Mouse (Mus musculus): ENCODE data around the gene Lmf1. TPM values are rescaled to one million over a fixed set of nuclear protein-coding genes. Genes with fewer than 3 reads are reported as not detected.

Lmf1 gene
- polyA plus RNA-seq, 1 experiment from 2014 or later = 18.3 TPM

- H3K4me3 ChIP-seq (ENCODE audit: low read depth, low read length) = no peak overlapping the region
- ATAC-seq (replicated peaks; ENCODE audit: low FRiP score) = no peak
- no peak overlapping the region for H3K4me2 ChIP-seq (ENCODE audit: low read depth, low read length, severe bottlenecking)
- H3K36me3 ChIP-seq (ENCODE audit: control insufficient read depth, insufficient read depth, low read length) = no peaks in the 10 kb centered on the region
- 84% methylated on average over 8 of the region's 8 CpGs for WGBS
- no peak overlapping the region for H3K27ac ChIP-seq (ENCODE audit: low read depth, low read length)
- H3K9ac ChIP-seq (ENCODE audit: low read length) = no peak overlapping the region
- DNase-seq (ENCODE audit: low spot score) = no peak
- H3K9me3 ChIP-seq (ENCODE audit: control insufficient read depth, low read length) = no peaks in the 10 kb centered on the region
- H3K27me3 ChIP-seq (ENCODE audit: control insufficient read depth, insufficient read depth, low read length) = no peaks in the 10 kb centered on the region
- H3K4me1 ChIP-seq (replicated peaks; ENCODE audit: control insufficient read depth, insufficient read depth, low read length) = no peaks in the 10 kb centered on the region
Measured at GRCm38 (mm10) chr17:25602366-25602765, 23.5 kb downstream of the Lmf1 start.

GRCm38 (mm10) chr17:25604234-25604633 lies 25.3 kb downstream of the Lmf1 start:
- DNase-seq (ENCODE audit: low spot score) = no peak
- H3K4me1 ChIP-seq (replicated peaks; ENCODE audit: control insufficient read depth, insufficient read depth, low read length) = 0 out of 2 replicates have a peak, but pooled peaks cover 2% of the 10 kb centered on the region
- no peak overlapping the region for H3K27ac ChIP-seq (ENCODE audit: low read depth, low read length)
- H3K9me3 ChIP-seq (ENCODE audit: control insufficient read depth, low read length) = no peaks in the 10 kb centered on the region
- H3K27me3 ChIP-seq (ENCODE audit: control insufficient read depth, insufficient read depth, low read length) = no peaks in the 10 kb centered on the region
- no peak overlapping the region for H3K4me3 ChIP-seq (ENCODE audit: low read depth, low read length)
- no peak for ATAC-seq (replicated peaks; ENCODE audit: low FRiP score)
- no peak overlapping the region for H3K4me2 ChIP-seq (ENCODE audit: low read depth, low read length, severe bottlenecking)
- no peaks in the 10 kb centered on the region for H3K36me3 ChIP-seq (ENCODE audit: control insufficient read depth, insufficient read depth, low read length)
- WGBS = 65% methylated on average over 5 of the region's 5 CpGs
- no peak overlapping the region for H3K9ac ChIP-seq (ENCODE audit: low read length)

- no peaks in the 10 kb centered on the region for H3K36me3 ChIP-seq (ENCODE audit: control insufficient read depth, insufficient read depth, low read length)
- WGBS = 91% methylated on average over 11 of the region's 11 CpGs
- H3K4me3 ChIP-seq (ENCODE audit: low read depth, low read length) = no peak overlapping the region
- H3K9me3 ChIP-seq (ENCODE audit: control insufficient read depth, low read length) = no peaks in the 10 kb centered on the region
- H3K4me1 ChIP-seq (replicated peaks; ENCODE audit: control insufficient read depth, insufficient read depth, low read length) = peaks cover 10% of the 10 kb centered on the region; the same call in 1 of the 2 replicates
- DNase-seq (ENCODE audit: low spot score) = no peak
- no peak overlapping the region for H3K27ac ChIP-seq (ENCODE audit: low read depth, low read length)
- no peak overlapping the region for H3K9ac ChIP-seq (ENCODE audit: low read length)
- no peaks in the 10 kb centered on the region for H3K27me3 ChIP-seq (ENCODE audit: control insufficient read depth, insufficient read depth, low read length)
- ATAC-seq (replicated peaks; ENCODE audit: low FRiP score) = no peak
- no peak overlapping the region for H3K4me2 ChIP-seq (ENCODE audit: low read depth, low read length, severe bottlenecking)
Measured at GRCm38 (mm10) chr17:25608137-25608785, 29.4 kb downstream of the Lmf1 start.

GRCm38 (mm10) chr17:25608821-25609505 lies 30.1 kb downstream of the Lmf1 start:
- Histone ChIP-seq H3K9me3 (ENCODE audit: control insufficient read depth, low read length) (no peaks in the 10 kb centered on the region), H3K4me3 (ENCODE audit: low read depth, low read length) (no peak overlapping the region), H3K4me1 (replicated peaks; ENCODE audit: control insufficient read depth, insufficient read depth, low read length) (peaks cover 10% of the 10 kb centered on the region; the same call in 1 of the 2 replicates), H3K9ac (ENCODE audit: low read length) (no peak overlapping the region), H3K4me2 (ENCODE audit: low read depth, low read length, severe bottlenecking) (no peak overlapping the region), H3K27me3 (ENCODE audit: control insufficient read depth, insufficient read depth, low read length) (no peaks in the 10 kb centered on the region), H3K27ac (ENCODE audit: low read depth, low read length) (no peak overlapping the region), H3K36me3 (ENCODE audit: control insufficient read depth, insufficient read depth, low read length) (no peaks in the 10 kb centered on the region)
- 66% methylated on average over 10 of the region's 10 CpGs for WGBS
- DNase-seq (ENCODE audit: low spot score) (no peak), ATAC-seq (replicated peaks; ENCODE audit: low FRiP score) (no peak; the same call in 1 of the 2 replicates)

- H3K9ac ChIP-seq (ENCODE audit: low read length) = no peak overlapping the region
- no peak overlapping the region for H3K27ac ChIP-seq (ENCODE audit: low read depth, low read length)
- H3K36me3 ChIP-seq (ENCODE audit: control insufficient read depth, insufficient read depth, low read length) = no peaks in the 10 kb centered on the region
- no peaks in the 10 kb centered on the region for H3K9me3 ChIP-seq (ENCODE audit: control insufficient read depth, low read length)
- H3K4me1 ChIP-seq (replicated peaks; ENCODE audit: control insufficient read depth, insufficient read depth, low read length) = peaks cover 10% of the 10 kb centered on the region; the same call in 1 of the 2 replicates
- ATAC-seq (replicated peaks; ENCODE audit: low FRiP score) = no peak
- WGBS = 64% methylated on average over 3 of the region's 3 CpGs
- DNase-seq (ENCODE audit: low spot score) = no peak
- no peaks in the 10 kb centered on the region for H3K27me3 ChIP-seq (ENCODE audit: control insufficient read depth, insufficient read depth, low read length)
- H3K4me2 ChIP-seq (ENCODE audit: low read depth, low read length, severe bottlenecking) = no peak overlapping the region
- no peak overlapping the region for H3K4me3 ChIP-seq (ENCODE audit: low read depth, low read length)
Measured at GRCm38 (mm10) chr17:25609506-25609828, 30.6 kb downstream of the Lmf1 start.

- DNase-seq (ENCODE audit: low spot score) (peak; percentile 58), ATAC-seq (replicated peaks; ENCODE audit: low FRiP score) (no peak)
- no peak overlapping the region for H3K4me3 ChIP-seq (ENCODE audit: low read depth, low read length)
- WGBS = 82% methylated on average over 9 of the region's 9 CpGs
- no peaks in the 10 kb centered on the region for H3K36me3 ChIP-seq (ENCODE audit: control insufficient read depth, insufficient read depth, low read length)
- H3K27ac ChIP-seq (ENCODE audit: low read depth, low read length) = no peak overlapping the region
- no peaks in the 10 kb centered on the region for H3K27me3 ChIP-seq (ENCODE audit: control insufficient read depth, insufficient read depth, low read length)
- H3K4me1 ChIP-seq (replicated peaks; ENCODE audit: control insufficient read depth, insufficient read depth, low read length) = peaks cover 10% of the 10 kb centered on the region; the same call in 1 of the 2 replicates
- H3K9ac ChIP-seq (ENCODE audit: low read length) = no peak overlapping the region
- no peak overlapping the region for H3K4me2 ChIP-seq (ENCODE audit: low read depth, low read length, severe bottlenecking)
- no peaks in the 10 kb centered on the region for H3K9me3 ChIP-seq (ENCODE audit: control insufficient read depth, low read length)
Measured at GRCm38 (mm10) chr17:25610151-25610550, 31.3 kb downstream of the Lmf1 start.

- WGBS = 87% methylated on average over 9 of the region's 9 CpGs
Measured at GRCm38 (mm10) chr17:25612537-25612936, 33.7 kb downstream of the Lmf1 start.

GRCm38 (mm10) chr17:25613323-25613722 lies 34.4 kb downstream of the Lmf1 start:
- no peaks in the 10 kb centered on the region for H3K36me3 ChIP-seq (ENCODE audit: control insufficient read depth, insufficient read depth, low read length)
- H3K27ac ChIP-seq (ENCODE audit: low read depth, low read length) = no peak overlapping the region
- H3K4me1 ChIP-seq (replicated peaks; ENCODE audit: control insufficient read depth, insufficient read depth, low read length) = peaks cover 10% of the 10 kb centered on the region; the same call in 1 of the 2 replicates
- no peaks in the 10 kb centered on the region for H3K27me3 ChIP-seq (ENCODE audit: control insufficient read depth, insufficient read depth, low read length)
- H3K9ac ChIP-seq (ENCODE audit: low read length) = no peak overlapping the region
- H3K4me3 ChIP-seq (ENCODE audit: low read depth, low read length) = no peak overlapping the region
- no peaks in the 10 kb centered on the region for H3K9me3 ChIP-seq (ENCODE audit: control insufficient read depth, low read length)
- no peak for DNase-seq (ENCODE audit: low spot score)
- WGBS = 94% methylated on average over 6 of the region's 6 CpGs
- no peak overlapping the region for H3K4me2 ChIP-seq (ENCODE audit: low read depth, low read length, severe bottlenecking)
- no peak for ATAC-seq (replicated peaks; ENCODE audit: low FRiP score)

More at GRCm38 (mm10) chr17:25612537-25612936, 33.7 kb downstream of the Lmf1 start:
- Histone ChIP-seq H3K36me3 (ENCODE audit: control insufficient read depth, insufficient read depth, low read length) (no peaks in the 10 kb centered on the region), H3K27me3 (ENCODE audit: control insufficient read depth, insufficient read depth, low read length) (no peaks in the 10 kb centered on the region), H3K4me3 (ENCODE audit: low read depth, low read length) (no peak overlapping the region), H3K9ac (ENCODE audit: low read length) (no peak overlapping the region), H3K27ac (ENCODE audit: low read depth, low read length) (no peak overlapping the region), H3K4me2 (ENCODE audit: low read depth, low read length, severe bottlenecking) (no peak overlapping the region), H3K9me3 (ENCODE audit: control insufficient read depth, low read length) (no peaks in the 10 kb centered on the region), H3K4me1 (replicated peaks; ENCODE audit: control insufficient read depth, insufficient read depth, low read length) (peaks cover 10% of the 10 kb centered on the region; the same call in 1 of the 2 replicates)
- ATAC-seq (replicated peaks; ENCODE audit: low FRiP score) = no peak
- no peak for DNase-seq (ENCODE audit: low spot score)

Data from forebrain, embryonic 11.5 days (tissue).